Mouse (Mus musculus): ENCODE data around the gene Atpif1. TPM values are rescaled to one million over a fixed set of nuclear protein-coding genes. Genes with fewer than 3 reads are reported as not detected.

The Atpif1 gene
- polyA plus RNA-seq, 1 experiment from 2014 or later: 1,262 TPM

GRCm38 (mm10) chr4:132506250-132506649 lies 27.2 kb downstream of the Atpif1 start:
- no peak for ATAC-seq (replicated peaks; ENCODE audit: insufficient number of reproducible peaks, low FRiP score, low TSS enrichment)
- H3K4me2 ChIP-seq: no peak overlapping the region
- no peaks in the 10 kb centered on the region for H3K36me3 ChIP-seq (ENCODE audit: control insufficient read depth, insufficient read depth, low read length)
- no peaks in the 10 kb centered on the region for H3K27me3 ChIP-seq (ENCODE audit: control insufficient read depth, insufficient read depth, low read length)
- 80% methylated on average over 6 of the region's 6 CpGs for WGBS (ENCODE audit: insufficient replicate concordance)
- H3K9ac ChIP-seq (ENCODE audit: low read depth, low read length): no peak overlapping the region
- no peak overlapping the region for H3K27ac ChIP-seq (ENCODE audit: low read depth, low read length)
- H3K4me3 ChIP-seq (ENCODE audit: low read depth, low read length): no peak overlapping the region
- H3K4me1 ChIP-seq (ENCODE audit: control insufficient read depth, insufficient read depth, low read length): peaks cover 14% of the 10 kb centered on the region
- H3K9me3 ChIP-seq (replicated peaks; ENCODE audit: control insufficient read depth, low read length): no peaks in the 10 kb centered on the region

GRCm38 (mm10) chr4:132505800-132506199 lies 27.7 kb downstream of the Atpif1 start:
- whole genome bisulfite sequencing (ENCODE audit: insufficient replicate concordance): 61% methylated on average over 10 of the region's 10 CpGs
- no peak overlapping the region for H3K27ac ChIP-seq (ENCODE audit: low read depth, low read length)
- H3K4me2 ChIP-seq: no peak overlapping the region
- H3K4me3 ChIP-seq (ENCODE audit: low read depth, low read length): no peak overlapping the region
- no peaks in the 10 kb centered on the region for H3K27me3 ChIP-seq (ENCODE audit: control insufficient read depth, insufficient read depth, low read length)
- H3K9me3 ChIP-seq (replicated peaks; ENCODE audit: control insufficient read depth, low read length): no peaks in the 10 kb centered on the region
- H3K36me3 ChIP-seq (ENCODE audit: control insufficient read depth, insufficient read depth, low read length): no peaks in the 10 kb centered on the region
- H3K4me1 ChIP-seq (ENCODE audit: control insufficient read depth, insufficient read depth, low read length): peaks cover 14% of the 10 kb centered on the region
- no peak overlapping the region for H3K9ac ChIP-seq (ENCODE audit: low read depth, low read length)
- ATAC-seq (replicated peaks; ENCODE audit: insufficient number of reproducible peaks, low FRiP score, low TSS enrichment): no peak

DNA sequence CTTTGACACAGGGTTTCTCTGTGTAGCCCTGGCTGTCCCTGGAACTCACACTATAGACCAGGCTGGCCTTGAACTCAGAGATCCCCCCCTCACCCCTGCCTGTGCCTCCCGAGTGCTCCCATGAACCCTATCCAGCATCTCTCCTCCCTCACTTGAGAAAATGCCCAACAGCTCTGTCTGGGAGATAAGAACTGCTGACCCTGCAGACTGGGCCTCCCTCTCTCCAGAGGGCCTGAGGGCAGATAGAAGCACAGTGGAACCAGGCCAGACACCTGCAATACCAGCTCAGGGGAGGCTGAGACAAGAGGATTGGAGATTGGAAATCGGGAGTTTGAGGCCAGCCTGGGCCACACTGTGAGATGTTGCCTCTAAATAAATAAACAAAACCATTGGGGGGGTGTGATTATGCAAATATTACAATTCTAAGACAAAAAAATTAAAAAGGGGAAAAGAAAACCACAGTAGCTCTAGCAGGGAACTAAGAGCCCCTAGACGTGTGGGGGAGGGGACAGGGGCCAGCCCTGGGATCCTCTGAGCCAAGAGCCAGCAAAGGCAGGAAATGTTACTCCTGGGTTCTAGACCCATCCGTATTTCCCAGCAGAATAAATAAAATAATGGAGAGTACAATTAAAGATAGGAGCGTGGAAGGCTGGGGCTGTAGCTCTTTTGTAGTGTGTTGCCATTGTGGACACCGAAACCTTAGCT lies 28.3 kb downstream of the Atpif1 start:
- no peaks in the 10 kb centered on the region for H3K36me3 ChIP-seq (ENCODE audit: control insufficient read depth, insufficient read depth, low read length)
- WGBS (ENCODE audit: insufficient replicate concordance): 54% methylated on average over 6 of the region's 6 CpGs
- ATAC-seq (replicated peaks; ENCODE audit: insufficient number of reproducible peaks, low FRiP score, low TSS enrichment): no peak
- H3K4me2 ChIP-seq: no peak overlapping the region
- no peak overlapping the region for H3K27ac ChIP-seq (ENCODE audit: low read depth, low read length)
- H3K9ac ChIP-seq (ENCODE audit: low read depth, low read length): no peak overlapping the region
- H3K27me3 ChIP-seq (ENCODE audit: control insufficient read depth, insufficient read depth, low read length): no peaks in the 10 kb centered on the region
- peaks cover 14% of the 10 kb centered on the region for H3K4me1 ChIP-seq (ENCODE audit: control insufficient read depth, insufficient read depth, low read length)
- H3K9me3 ChIP-seq (replicated peaks; ENCODE audit: control insufficient read depth, low read length): no peaks in the 10 kb centered on the region
- H3K4me3 ChIP-seq (ENCODE audit: low read depth, low read length): no peak overlapping the region

GRCm38 (mm10) chr4:132503344-132503743 lies 30.1 kb downstream of the Atpif1 start:
- Histone ChIP-seq H3K9ac (ENCODE audit: low read depth, low read length) (no peak overlapping the region), H3K36me3 (ENCODE audit: control insufficient read depth, insufficient read depth, low read length) (peaks cover 8% of the 10 kb centered on the region; the same call in 1 of the 2 replicates), H3K27me3 (ENCODE audit: control insufficient read depth, insufficient read depth, low read length) (no peaks in the 10 kb centered on the region), H3K27ac (ENCODE audit: low read depth, low read length) (no peak overlapping the region), H3K4me3 (ENCODE audit: low read depth, low read length) (no peak overlapping the region), H3K4me2 (no peak overlapping the region), H3K9me3 (replicated peaks; ENCODE audit: control insufficient read depth, low read length) (no peaks in the 10 kb centered on the region), H3K4me1 (ENCODE audit: control insufficient read depth, insufficient read depth, low read length) (peaks cover 10% of the 10 kb centered on the region)
- ATAC-seq (replicated peaks; ENCODE audit: insufficient number of reproducible peaks, low FRiP score, low TSS enrichment): no peak
- WGBS (ENCODE audit: insufficient replicate concordance): 72% methylated on average over 11 of the region's 11 CpGs

DNA sequence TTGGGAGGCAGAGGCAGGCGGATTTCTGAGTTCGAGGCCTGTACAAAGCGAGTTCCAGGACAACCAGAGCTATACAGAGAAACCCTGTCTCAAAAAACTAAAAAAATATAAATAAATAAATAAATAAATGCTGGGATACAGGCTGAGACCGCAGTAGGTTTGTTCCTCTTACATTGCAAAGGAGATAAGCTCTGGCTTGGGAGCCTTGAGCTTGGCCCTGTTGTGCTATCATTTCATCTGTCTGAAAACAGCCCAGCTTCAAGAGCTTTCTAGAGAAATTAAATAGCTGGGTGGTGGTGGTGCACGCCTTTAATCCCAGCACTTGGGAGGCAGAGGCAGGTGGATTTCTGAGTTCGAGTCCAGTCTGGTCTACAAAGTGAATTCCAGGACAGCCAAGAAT lies 31.8 kb downstream of the Atpif1 start:
- H3K27me3 ChIP-seq (ENCODE audit: control insufficient read depth, insufficient read depth, low read length): no peaks in the 10 kb centered on the region
- no peak overlapping the region for H3K9ac ChIP-seq (ENCODE audit: low read depth, low read length)
- no peak overlapping the region for H3K4me3 ChIP-seq (ENCODE audit: low read depth, low read length)
- ATAC-seq (replicated peaks; ENCODE audit: insufficient number of reproducible peaks, low FRiP score, low TSS enrichment): no peak
- H3K9me3 ChIP-seq (replicated peaks; ENCODE audit: control insufficient read depth, low read length): no peaks in the 10 kb centered on the region
- no peak overlapping the region for H3K4me2 ChIP-seq
- no peak overlapping the region for H3K27ac ChIP-seq (ENCODE audit: low read depth, low read length)
- H3K4me1 ChIP-seq (ENCODE audit: control insufficient read depth, insufficient read depth, low read length): peaks cover 8% of the 10 kb centered on the region
- WGBS (ENCODE audit: insufficient replicate concordance): 90% methylated on average over 6 of the region's 6 CpGs
- peaks cover 8% of the 10 kb centered on the region for H3K36me3 ChIP-seq (ENCODE audit: control insufficient read depth, insufficient read depth, low read length)

- ATAC-seq (replicated peaks; ENCODE audit: insufficient number of reproducible peaks, low FRiP score, low TSS enrichment): no peak
- Histone ChIP-seq H3K9me3 (replicated peaks; ENCODE audit: control insufficient read depth, low read length) (no peaks in the 10 kb centered on the region), H3K4me1 (ENCODE audit: control insufficient read depth, insufficient read depth, low read length) (no peaks in the 10 kb centered on the region), H3K4me2 (no peak overlapping the region), H3K36me3 (ENCODE audit: control insufficient read depth, insufficient read depth, low read length) (peaks cover 10% of the 10 kb centered on the region), H3K9ac (ENCODE audit: low read depth, low read length) (no peak overlapping the region), H3K4me3 (ENCODE audit: low read depth, low read length) (no peak overlapping the region), H3K27ac (ENCODE audit: low read depth, low read length) (no peak overlapping the region), H3K27me3 (ENCODE audit: control insufficient read depth, insufficient read depth, low read length) (no peaks in the 10 kb centered on the region)
- WGBS (ENCODE audit: insufficient replicate concordance): 82% methylated on average over 20 of the region's 20 CpGs
Observed at GRCm38 (mm10) chr4:132494271-132494918, 39.1 kb downstream of the Atpif1 start.

DNA sequence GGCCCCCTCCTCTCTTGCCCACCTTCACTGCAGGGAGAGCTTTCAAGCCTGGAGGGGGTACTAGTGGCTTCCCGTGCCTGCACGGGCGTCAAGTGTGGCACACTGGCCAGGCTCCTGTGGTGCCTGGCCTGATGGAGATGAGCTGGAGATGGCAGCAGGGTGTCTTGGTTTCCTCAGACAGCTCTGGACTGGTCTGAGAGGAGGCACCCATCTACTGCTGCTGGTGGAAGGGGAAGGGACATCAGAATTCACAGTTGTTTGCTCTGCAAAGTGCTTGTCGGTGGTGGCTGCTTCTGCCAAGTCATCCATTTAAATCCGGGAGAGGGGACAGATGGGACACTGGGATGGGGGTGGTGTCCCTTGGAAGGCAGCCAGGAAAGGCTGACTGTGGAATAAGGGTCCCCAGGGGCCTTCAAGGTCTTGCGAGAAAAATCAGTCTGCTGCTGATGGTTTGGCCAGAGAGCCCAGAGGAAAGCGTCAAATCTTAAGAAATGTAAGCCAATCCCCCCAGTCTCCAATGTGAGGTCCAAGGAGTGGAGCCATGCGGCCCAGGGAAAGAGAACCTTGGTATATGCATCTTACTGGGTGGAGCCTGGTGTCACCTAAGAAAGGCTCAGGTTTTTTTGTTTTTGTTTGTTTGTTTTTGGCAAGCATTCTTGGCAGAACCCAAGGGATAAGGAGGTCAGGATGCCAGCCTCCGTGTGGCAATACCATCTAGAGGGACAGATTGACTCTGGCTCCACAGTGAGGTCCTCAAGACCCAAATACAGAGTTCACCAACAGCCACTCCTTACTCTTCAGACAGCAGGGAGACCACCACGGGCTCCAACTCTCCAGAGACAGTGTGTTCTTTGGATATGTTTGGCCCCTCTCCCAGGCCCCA lies 41.0 kb downstream of the Atpif1 start:
- H3K4me2 ChIP-seq: no peak overlapping the region
- H3K4me1 ChIP-seq (ENCODE audit: control insufficient read depth, insufficient read depth, low read length): no peaks in the 10 kb centered on the region
- peaks cover 2% of the 10 kb centered on the region; the same call in 1 of the 2 replicates for H3K36me3 ChIP-seq (ENCODE audit: control insufficient read depth, insufficient read depth, low read length)
- H3K27ac ChIP-seq (ENCODE audit: low read depth, low read length): no peak overlapping the region
- H3K9me3 ChIP-seq (replicated peaks; ENCODE audit: control insufficient read depth, low read length): no peaks in the 10 kb centered on the region
- no peak for ATAC-seq (replicated peaks; ENCODE audit: insufficient number of reproducible peaks, low FRiP score, low TSS enrichment)
- H3K4me3 ChIP-seq (ENCODE audit: low read depth, low read length): no peak overlapping the region
- 69% methylated on average over 10 of the region's 10 CpGs for WGBS (ENCODE audit: insufficient replicate concordance)
- 0 out of 2 replicates have a peak overlapping the region, but pooled peaks have one; percentile 10 for H3K9ac ChIP-seq (ENCODE audit: low read depth, low read length)
- no peaks in the 10 kb centered on the region for H3K27me3 ChIP-seq (ENCODE audit: control insufficient read depth, insufficient read depth, low read length)

DNA sequence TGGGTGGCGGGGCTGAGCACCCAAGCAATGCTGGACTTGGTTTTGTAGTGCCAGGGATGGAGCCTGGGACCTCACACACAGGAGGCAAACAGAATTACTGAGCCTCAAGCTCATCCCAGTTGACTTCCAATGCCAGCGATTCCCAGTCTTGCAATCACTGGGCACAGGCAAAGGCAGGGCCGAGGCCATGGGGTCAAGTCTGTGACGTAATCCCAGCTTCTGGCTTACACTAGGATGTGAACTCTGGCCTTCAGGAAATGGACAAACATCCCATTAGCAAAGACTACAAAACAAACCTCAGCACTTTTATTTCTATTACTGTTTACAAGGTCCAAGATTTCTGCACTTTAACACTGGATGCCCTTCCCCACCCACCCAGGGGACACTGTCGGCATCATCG lies 41.7 kb downstream of the Atpif1 start:
- ATAC-seq (replicated peaks; ENCODE audit: insufficient number of reproducible peaks, low FRiP score, low TSS enrichment): no peak
- no peak overlapping the region for H3K27ac ChIP-seq (ENCODE audit: low read depth, low read length)
- H3K9me3 ChIP-seq (replicated peaks; ENCODE audit: control insufficient read depth, low read length): no peaks in the 10 kb centered on the region
- no peak overlapping the region for H3K4me3 ChIP-seq (ENCODE audit: low read depth, low read length)
- peaks cover 2% of the 10 kb centered on the region; the same call in 1 of the 2 replicates for H3K36me3 ChIP-seq (ENCODE audit: control insufficient read depth, insufficient read depth, low read length)
- no peaks in the 10 kb centered on the region for H3K27me3 ChIP-seq (ENCODE audit: control insufficient read depth, insufficient read depth, low read length)
- WGBS (ENCODE audit: insufficient replicate concordance): 73% methylated on average over 6 of the region's 6 CpGs
- no peak overlapping the region for H3K4me2 ChIP-seq
- no peak overlapping the region for H3K9ac ChIP-seq (ENCODE audit: low read depth, low read length)
- H3K4me1 ChIP-seq (ENCODE audit: control insufficient read depth, insufficient read depth, low read length): no peaks in the 10 kb centered on the region
